Mouse (Mus musculus): ENCODE measurements at regions not wholly inside any gene's neighbourhood (a gene's known extent, or its start where the extent isn't known, plus 50 kb on each side); places are given as distances from the start of the nearest gene placed in this dataset.

- TF ChIP-seq CTCF (IDR thresholded peaks at IDR 0.05) (no peak), EP300 (IDR thresholded peaks at IDR 0.05) (no peak)
These were observed 224.4 kb upstream of the Zfp930 start for GRCm38 (mm10) chr8:68984487-68984886.

Measured in lung, postnatal 0 days (tissue).